ENCODE assay signal across 13 mouse cellular contexts in genomic region chr13:41343163-41343886, GRCm38 (mm10).
DNase-seq lines count a peak whose midpoint lies in the region; ATAC-seq and TF ChIP-seq lines count a peak whose summit lies in the region.
"Had no signal": no experiment of that assay in that cellular context is flagged by ENCODE, and none has a peak within 500 bp of the region (broad histone marks: within the 10 kb centered on the region; RNA-seq: fewer than 3 reads in every experiment).

No protein-coding gene starts in this region.

- no peak for TF ChIP-seq EP300 in liver, postnatal 0 days (IDR thresholded peaks at IDR 0.05; ENCODE audit: low read depth)

- H3K4me3 ChIP-seq in liver, postnatal 0 days (ENCODE audit: low read depth, low read length), result no peak overlapping the region
- H3K4me3 ChIP-seq in liver, embryonic 11.5 days (ENCODE audit: low read depth, low read length), result no peak overlapping the region
- H3K4me3 ChIP-seq in stomach, embryonic 15.5 days (replicated peaks), result no peak overlapping the region
- no peak overlapping the region for H3K4me3 ChIP-seq in midbrain, embryonic 15.5 days
- H3K4me3 ChIP-seq: limb, embryonic 13.5 days; midbrain, embryonic 10.5 days had no signal

- H3K27ac ChIP-seq in liver, postnatal 0 days (ENCODE audit: low read depth), result peak overlapping the region; percentile 36
- H3K27ac ChIP-seq in liver, embryonic 11.5 days (ENCODE audit: low read depth, low read length), result no peak overlapping the region
- peak overlapping the region; percentile 67 for H3K27ac ChIP-seq in stomach, embryonic 15.5 days
- no peak overlapping the region for H3K27ac ChIP-seq in midbrain, embryonic 15.5 days
- H3K27ac ChIP-seq: limb, embryonic 13.5 days; midbrain, embryonic 10.5 days had no signal

- H3K36me3 ChIP-seq in liver, postnatal 0 days (replicated peaks; ENCODE audit: insufficient read depth, low read length), result peaks cover 13% of the 10 kb centered on the region
- H3K36me3 ChIP-seq in liver, embryonic 11.5 days (ENCODE audit: control insufficient read depth, insufficient read depth, low read length), result no peaks in the 10 kb centered on the region
- H3K36me3 ChIP-seq in stomach, embryonic 15.5 days, result no peaks in the 10 kb centered on the region
- H3K36me3 ChIP-seq in midbrain, embryonic 15.5 days (replicated peaks), result no peaks in the 10 kb centered on the region

- no peaks in the 10 kb centered on the region for H3K9me3 ChIP-seq in liver, postnatal 0 days (ENCODE audit: low read length)
- no peaks in the 10 kb centered on the region for H3K9me3 ChIP-seq in liver, embryonic 11.5 days (ENCODE audit: control insufficient read depth, low read length)
- H3K9me3 ChIP-seq in stomach, embryonic 15.5 days, result no peaks in the 10 kb centered on the region
- H3K9me3 ChIP-seq in midbrain, embryonic 15.5 days, result no peaks in the 10 kb centered on the region
- H3K9me3 ChIP-seq: limb, embryonic 13.5 days; midbrain, embryonic 10.5 days had no signal

- peaks cover 47% of the 10 kb centered on the region for H3K4me1 ChIP-seq in liver, postnatal 0 days (ENCODE audit: insufficient read depth)
- no peaks in the 10 kb centered on the region; the same call in 1 of the 2 replicates for H3K4me1 ChIP-seq in liver, embryonic 11.5 days (replicated peaks; ENCODE audit: control insufficient read depth, insufficient read depth, low read length)
- peaks cover 10% of the 10 kb centered on the region for H3K4me1 ChIP-seq in stomach, embryonic 15.5 days
- H3K4me1 ChIP-seq in midbrain, embryonic 15.5 days, result 0 out of 2 replicates have a peak, but pooled peaks cover 6% of the 10 kb centered on the region

- no peak for TF ChIP-seq CTCF in liver, postnatal 0 days (IDR thresholded peaks at IDR 0.05; ENCODE audit: low read depth)

- H3K27me3 ChIP-seq in liver, postnatal 0 days (ENCODE audit: insufficient read depth, low read length), result no peaks in the 10 kb centered on the region
- no peaks in the 10 kb centered on the region for H3K27me3 ChIP-seq in liver, embryonic 11.5 days (replicated peaks; ENCODE audit: control insufficient read depth, insufficient read depth, low read length)
- no peaks in the 10 kb centered on the region for H3K27me3 ChIP-seq in stomach, embryonic 15.5 days (replicated peaks)
- H3K27me3 ChIP-seq in midbrain, embryonic 15.5 days (replicated peaks), result no peaks in the 10 kb centered on the region
- H3K27me3 ChIP-seq: limb, embryonic 13.5 days; Patski had no signal

- no peak overlapping the region for H3K9ac ChIP-seq in liver, postnatal 0 days (replicated peaks)
- H3K9ac ChIP-seq in liver, embryonic 11.5 days (ENCODE audit: low read depth, low read length), result no peak overlapping the region
- no peak overlapping the region for H3K9ac ChIP-seq in stomach, embryonic 15.5 days
- no peak overlapping the region for H3K9ac ChIP-seq in midbrain, embryonic 15.5 days
- H3K9ac ChIP-seq: limb, embryonic 13.5 days had no signal

- peak; percentile 42; the same call in 1 of the 2 replicates for ATAC-seq in liver, postnatal 0 days
- no peak for ATAC-seq in liver, embryonic 11.5 days (replicated peaks; ENCODE audit: low FRiP score)
- peak; percentile 49 for ATAC-seq in stomach, embryonic 15.5 days (ENCODE audit: insufficient read depth, low FRiP score, low read depth)
- ATAC-seq in midbrain, embryonic 15.5 days (replicated peaks), result no peak
- ATAC-seq: Patski had no signal

- WGBS in liver, postnatal 0 days (ENCODE audit: insufficient replicate concordance), result 50% methylated on average over 3 of the region's 3 CpGs
- WGBS in liver, embryonic 11.5 days, result 35% methylated on average over 3 of the region's 3 CpGs
- 32% methylated on average over 3 of the region's 3 CpGs for WGBS in stomach, embryonic 15.5 days
- WGBS in midbrain, embryonic 15.5 days, result 78% methylated on average over 3 of the region's 3 CpGs

- peak overlapping the region; percentile 30; the same call in 1 of the 2 replicates for H3K4me2 ChIP-seq in liver, postnatal 0 days (ENCODE audit: low read depth, low read length)
- H3K4me2 ChIP-seq in liver, embryonic 11.5 days, result no peak overlapping the region
- 0 out of 2 replicates have a peak overlapping the region, but pooled peaks have one; percentile 9 for H3K4me2 ChIP-seq in stomach, embryonic 15.5 days
- H3K4me2 ChIP-seq in midbrain, embryonic 15.5 days, result no peak overlapping the region
- H3K4me2 ChIP-seq: limb, embryonic 13.5 days had no signal

- DNase-seq in liver, postnatal 0 days, result no peak
- DNase-seq in liver, embryonic 11.5 days (ENCODE audit: low spot score), result no peak
- peak; percentile 75 for DNase-seq in kidney, adult 11 months
- peak; percentile 63 to 73 for DNase-seq in kidney, postnatal 36 days
- DNase-seq in left cerebral cortex, adult 11 months (ENCODE audit: low spot score), result no peak
- DNase-seq in thymus, postnatal 36 days, result no peak
- DNase-seq: adrenal gland, adult 8-10 months; thymus, postnatal 25 days had no signal

Comparison
In these comparisons a context has a peak if more than half of its experiments do, and no peak if none do; other contexts are left out.
1. ATAC-seq: peak in liver, postnatal 0 days (single experiment) and stomach, embryonic 15.5 days (single experiment); none in liver, embryonic 11.5 days (single experiment) and midbrain, embryonic 15.5 days (single experiment).
2. H3K27ac ChIP-seq: peak in liver, postnatal 0 days (single experiment) and stomach, embryonic 15.5 days (single experiment); none in liver, embryonic 11.5 days (single experiment) and midbrain, embryonic 15.5 days (single experiment).
3. H3K4me2 ChIP-seq: peak in liver, postnatal 0 days (single experiment) and stomach, embryonic 15.5 days (single experiment); none in liver, embryonic 11.5 days (single experiment) and midbrain, embryonic 15.5 days (single experiment).
4. DNase-seq: peak in kidney, adult 11 months (single experiment) and kidney, postnatal 36 days (2 of 2); none in liver, postnatal 0 days (single experiment), liver, embryonic 11.5 days (single experiment), left cerebral cortex, adult 11 months (single experiment) and thymus, postnatal 36 days (0 of 2).